Mouse (Mus musculus): ENCODE measurements around the gene Mrps21.

- TF ChIP-seq POLR2A (IDR thresholded peaks at IDR 0.05; ENCODE audit: low read depth, low read length) (no peak), CTCF (conservative IDR thresholded peaks at IDR 0.05; ENCODE audit: insufficient read depth, insufficient read length, low read depth, low read length) (no peak)
Observed at GRCm38 (mm10) chr3:95893126-95893525, 21.8 kb upstream of the Mrps21 start.
